11 mouse cellular contexts compared by ENCODE assay signal in the genomic region with DNA sequence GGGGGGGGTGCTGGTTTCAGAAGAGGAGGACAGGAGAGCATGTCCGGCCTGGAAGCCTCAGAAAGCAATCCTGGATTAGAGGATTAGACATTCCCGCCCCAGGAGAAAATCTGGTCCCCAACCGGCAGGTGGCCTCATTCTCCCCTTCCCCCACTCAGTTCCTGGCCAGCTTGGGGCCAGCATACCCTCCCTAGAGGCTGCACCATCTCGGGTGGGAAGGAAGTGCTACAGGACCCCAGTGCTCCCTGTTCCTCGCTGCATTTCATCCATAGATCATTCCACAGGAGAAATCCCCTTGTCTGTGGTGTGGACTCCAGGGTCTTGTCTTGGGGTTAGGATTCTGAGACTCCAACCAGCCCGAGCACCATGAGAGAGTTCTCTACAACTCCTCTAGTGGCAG. TPM values are rescaled to one million over a fixed set of nuclear protein-coding genes. Genes with fewer than 3 reads are reported as not detected.
A peak's percentile ranks its signal among the peaks of the same experiment; 100 is the strongest.
DNase-seq lines count a peak whose midpoint lies in the region; ATAC-seq and TF ChIP-seq lines count a peak whose summit lies in the region.
"Had no signal": no experiment of that assay in that cellular context is flagged by ENCODE, and none has a peak within 500 bp of the region (broad histone marks: within the 10 kb centered on the region; RNA-seq: fewer than 3 reads in every experiment).

No protein-coding gene starts in this region.

- TF ChIP-seq POLR2A in cortical plate, adult 2 months (IDR thresholded peaks at IDR 0.05; ENCODE audit: extremely low read depth, insufficient read depth, low read length), result no peak

- peak overlapping the region; percentile 70 for H3K4me3 ChIP-seq in layer of hippocampus, adult 2 months
- peak overlapping the region; percentile 59 for H3K4me3 ChIP-seq in cortical plate, adult 2 months (ENCODE audit: insufficient read depth, low read length)
- peak overlapping the region; percentile 52 for H3K4me3 ChIP-seq in hindbrain, embryonic 16.5 days (ENCODE audit: low read length)

- TF ChIP-seq CTCF in layer of hippocampus, adult 2 months (conservative IDR thresholded peaks at IDR 0.05), result peak; percentile 58
- peak; percentile 26; the same call in 1 of the 2 replicates for TF ChIP-seq CTCF in cortical plate, adult 2 months (IDR thresholded peaks at IDR 0.05; ENCODE audit: extremely low read depth, insufficient read depth, low read length)

- peak overlapping the region; percentile 83 for H3K4me2 ChIP-seq in hindbrain, embryonic 16.5 days (ENCODE audit: low read length)

- 12% methylated on average over 6 of the region's 6 CpGs for WGBS in hindbrain, embryonic 16.5 days

- no peak for DNase-seq in layer of hippocampus, adult 2 months (ENCODE audit: low spot score in 2 of 2)
- no peak for DNase-seq in layer of hippocampus, adult 8-10 months (ENCODE audit: low spot score in 2 of 2)
- DNase-seq in MN1 (ENCODE audit: low spot score), result peak; percentile 40
- DNase-seq in kidney, postnatal 10 days, result no peak
- DNase-seq in adrenal gland, postnatal 10 days, result no peak
- no peak for DNase-seq in heart, adult 9 months (ENCODE audit: low spot score in 2 of 2)
- DNase-seq: B cell, adult 2 months; layer of hippocampus, adult 9-11 months; lung, postnatal 10 days had no signal

- no peaks in the 10 kb centered on the region for H3K9me3 ChIP-seq in hindbrain, embryonic 16.5 days (ENCODE audit: control insufficient read depth, low read length)

- peaks cover 12% of the 10 kb centered on the region for H3K4me1 ChIP-seq in cortical plate, adult 2 months (ENCODE audit: control insufficient read depth, insufficient read depth, low read length)
- H3K4me1 ChIP-seq in hindbrain, embryonic 16.5 days (ENCODE audit: control insufficient read depth, insufficient read depth, low read depth, low read length), result peaks cover 60% of the 10 kb centered on the region

- no peak for ATAC-seq in hindbrain, embryonic 16.5 days

- H3K27me3 ChIP-seq in hindbrain, embryonic 16.5 days (replicated peaks; ENCODE audit: control insufficient read depth, insufficient read depth, low read length), result peaks cover 3% of the 10 kb centered on the region; the same call in 1 of the 2 replicates

- peak overlapping the region; percentile 95 for H3K27ac ChIP-seq in layer of hippocampus, adult 2 months
- H3K27ac ChIP-seq in cortical plate, adult 2 months (ENCODE audit: insufficient read depth, low read length), result peak overlapping the region; percentile 89
- H3K27ac ChIP-seq in hindbrain, embryonic 16.5 days (ENCODE audit: low read depth, low read length), result peak overlapping the region; percentile 86

- no peaks in the 10 kb centered on the region for H3K36me3 ChIP-seq in hindbrain, embryonic 16.5 days (ENCODE audit: control insufficient read depth, insufficient read depth, low read length)

- H3K9ac ChIP-seq in hindbrain, embryonic 16.5 days (ENCODE audit: low read depth, low read length), result no peak overlapping the region

RNA-seq across cellular contexts. Expression of a gene that starts 6.6 kb away (rescaled TPM):
- total RNA-seq in layer of hippocampus, adult 2 months (2021), result 100 to 1,000 TPM; 406 to 409 TPM
- 100 to 1,000 TPM; 370 to 437 (median 422) TPM for total RNA-seq in layer of hippocampus, adult 8-10 months (2022)
- polyA plus RNA-seq in cortical plate, adult 2 months (2012; rRNA removed), result 396 and 421 TPM in 2 replicates
- 52.7 and 54.9 TPM in 2 replicates for polyA plus RNA-seq in hindbrain, embryonic 16.5 days (2015; fragmentation: Nextera tagmentation; extraction: Ambion mirVana)
- 1 to 10 TPM; 4.5 to 7.7 TPM for total RNA-seq in adrenal gland, postnatal 10 days (2021)

RNA-seq across cellular contexts. Expression of a gene that starts 26.6 kb away (rescaled TPM):
- 1 to 10 TPM; 1.4 to 2.2 TPM for total RNA-seq in layer of hippocampus, adult 2 months (2021)
- 1 to 10 TPM; 1.5 to 2.2 (median 2.0) TPM for total RNA-seq in layer of hippocampus, adult 8-10 months (2022)
- polyA plus RNA-seq in cortical plate, adult 2 months (2012; rRNA removed), result 1.1 and 1.5 TPM in 2 replicates
- polyA plus RNA-seq in hindbrain, embryonic 16.5 days (2015; fragmentation: Nextera tagmentation; extraction: Ambion mirVana), result 22.5 and 29.3 TPM in 2 replicates
- total RNA-seq in adrenal gland, postnatal 10 days (2021), result 10 to 100 TPM in 1 of 2 experiments, 1 to 10 TPM in 1; 2.6 to 24.5 TPM

RNA-seq across cellular contexts. Expression of a gene that starts 55.6 kb away (rescaled TPM):
- 10 to 100 TPM; 29.0 to 30.9 TPM for total RNA-seq in layer of hippocampus, adult 2 months (2021)
- total RNA-seq in layer of hippocampus, adult 8-10 months (2022), result 10 to 100 TPM; 24.8 to 33.0 (median 29.0) TPM
- 29.1 and 30.2 TPM in 2 replicates for polyA plus RNA-seq in cortical plate, adult 2 months (2012; rRNA removed)
- polyA plus RNA-seq in hindbrain, embryonic 16.5 days (2015; fragmentation: Nextera tagmentation; extraction: Ambion mirVana), result 13.4 and 17.1 TPM in 2 replicates
- 10 to 100 TPM; 13.4 to 16.2 TPM for total RNA-seq in adrenal gland, postnatal 10 days (2021)

Comparison
In these comparisons a context has a peak if more than half of its experiments do, and no peak if none do; other contexts are left out.
1. RNA of a gene that starts 6.6 kb away (total RNA-seq): 370 to 437 TPM in layer of hippocampus, adult 8-10 months and 406 to 409 TPM in layer of hippocampus, adult 2 months; 4.5 to 7.7 TPM in adrenal gland, postnatal 10 days; every median in the first group is over 10 times any median in the second.
2. Peak in every context shown above with its lines, with median percentiles within 50 percentile points of each other: H3K27ac ChIP-seq and H3K4me3 ChIP-seq.